Mouse (Mus musculus): Measurements from ENCODE around the gene Nr1h5. TPM values are rescaled to one million over a fixed set of nuclear protein-coding genes. Genes with fewer than 3 reads are reported as not detected.

Nr1h5 gene
- polyA plus RNA-seq (2012; rRNA removed): 0.12 and 0.17 TPM in 2 replicates

GRCm38 (mm10) chr3:102964033-102964432 is at the start of gene Nr1h5:
Nr1h5 (minus strand) TSS chr3:102964133.

GRCm38 (mm10) chr3:102995605-102996321 is 31.8 kb upstream of the Nr1h5 start, which contains the start of gene Sike1:
Sike1 (plus strand) TSS chr3:102995708.

GRCm38 (mm10) chr3:102935451-102936354 is 28.2 kb downstream of the Nr1h5 start, which contains the start of gene Sycp1:
Sycp1 (minus strand) TSS chr3:102936100.

Other genes with a start within 250 kb of the Nr1h5 start
- 13.3 and 13.7 TPM in 2 replicates for gene Tspan2, start 229.6 kb downstream of the Nr1h5 start, polyA plus RNA-seq (2012; rRNA removed)
- gene Tshb, start 181.4 kb downstream of the Nr1h5 start, polyA plus RNA-seq (2012; rRNA removed): 0.59 TPM in 1 of 2 replicates, not detected in the other
- gene Sycp1, start 28.0 kb downstream of the Nr1h5 start, polyA plus RNA-seq (2012; rRNA removed): 0.04 TPM in 1 of 2 replicates, not detected in the other
- 46.1 and 46.2 TPM in 2 replicates for gene Sike1, start 31.6 kb upstream of the Nr1h5 start, polyA plus RNA-seq (2012; rRNA removed)
- 73.5 and 81.3 TPM in 2 replicates for gene Csde1, start 56.3 kb upstream of the Nr1h5 start, polyA plus RNA-seq (2012; rRNA removed)
- gene Nras, start 94.2 kb upstream of the Nr1h5 start, polyA plus RNA-seq (2012; rRNA removed): 71.1 and 72.1 TPM in 2 replicates
- 0.04 and 5.2 TPM in 2 replicates for gene Ampd1, start 109.9 kb upstream of the Nr1h5 start, polyA plus RNA-seq (2012; rRNA removed)
- gene Dennd2c, start 138.5 kb upstream of the Nr1h5 start, polyA plus RNA-seq (2012; rRNA removed): 0.89 and 1.1 TPM in 2 replicates
- gene Bcas2, start 207.5 kb upstream of the Nr1h5 start, polyA plus RNA-seq (2012; rRNA removed): 183 and 188 TPM in 2 replicates

All from central nervous system, embryonic 18 days (tissue).